Mouse (Mus musculus): ENCODE data around the gene Fstl4. TPM values are rescaled to one million over a fixed set of nuclear protein-coding genes. Genes with fewer than 3 reads are reported as not detected.

Fstl4 gene
- total RNA-seq, 1 experiment from 2014 or later, result 0.37 TPM

DNA sequence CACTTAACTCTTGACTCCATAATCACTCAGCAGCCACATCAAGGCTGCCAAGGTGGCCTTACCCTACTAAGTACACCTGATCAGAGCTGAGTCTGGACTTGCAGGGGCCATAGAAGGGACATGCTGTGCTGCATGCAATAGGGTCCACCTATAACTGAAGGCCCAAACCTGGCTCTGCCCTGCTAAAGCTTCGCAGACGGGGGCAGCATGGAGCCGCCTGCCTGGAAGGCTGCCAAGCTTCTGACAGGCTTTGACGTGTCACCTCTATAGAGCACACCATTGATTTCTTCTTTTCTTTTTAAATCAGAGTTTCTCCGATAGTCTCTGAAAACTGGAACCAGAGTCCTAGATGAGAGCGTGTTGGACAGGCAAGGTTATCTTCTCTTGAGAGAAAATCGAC, 146.4 kb downstream of the Fstl4 start:
- peak; percentile 24 for DNase-seq

DNA sequence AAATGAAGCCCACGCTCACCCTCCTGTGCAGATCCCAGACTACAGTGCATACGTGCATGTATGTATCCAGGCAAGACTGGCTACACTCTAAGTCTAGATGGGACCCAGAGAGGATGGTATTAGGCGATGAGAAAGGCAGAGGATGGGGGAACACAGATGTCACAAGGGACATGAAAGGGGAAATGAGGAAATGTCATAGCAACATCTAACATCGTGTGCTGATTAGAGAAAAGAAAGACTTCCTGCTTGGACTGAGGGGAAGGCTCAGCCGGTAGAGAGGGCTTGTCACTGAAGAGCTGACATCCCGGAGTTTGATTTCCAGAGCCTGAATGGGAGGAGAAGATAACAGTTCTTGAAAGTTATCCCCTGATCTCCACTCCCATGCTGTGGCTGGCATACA, 150.0 kb downstream of the Fstl4 start:
- no peak for DNase-seq

DNA sequence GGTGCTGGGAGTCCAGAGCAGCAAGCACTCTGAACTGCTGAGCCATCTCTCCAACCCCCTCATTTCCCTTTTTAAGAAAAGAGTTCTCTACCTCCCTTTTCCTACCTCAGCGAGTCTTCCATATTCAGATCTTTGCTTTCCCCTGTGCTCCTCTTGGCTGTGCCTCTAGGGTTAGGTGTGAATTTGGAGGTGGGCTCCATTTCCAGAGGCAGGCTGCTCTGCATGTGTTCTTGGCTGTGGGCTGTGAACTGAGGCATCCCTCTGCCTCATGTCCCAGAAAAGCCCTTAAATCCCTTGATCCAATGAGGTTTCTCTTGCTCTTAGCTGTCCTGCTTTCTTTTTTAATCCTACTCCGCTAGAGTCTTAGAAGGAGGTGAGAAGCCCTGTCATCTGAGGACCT, 151.2 kb downstream of the Fstl4 start:
- DNase-seq, result no peak

DNA sequence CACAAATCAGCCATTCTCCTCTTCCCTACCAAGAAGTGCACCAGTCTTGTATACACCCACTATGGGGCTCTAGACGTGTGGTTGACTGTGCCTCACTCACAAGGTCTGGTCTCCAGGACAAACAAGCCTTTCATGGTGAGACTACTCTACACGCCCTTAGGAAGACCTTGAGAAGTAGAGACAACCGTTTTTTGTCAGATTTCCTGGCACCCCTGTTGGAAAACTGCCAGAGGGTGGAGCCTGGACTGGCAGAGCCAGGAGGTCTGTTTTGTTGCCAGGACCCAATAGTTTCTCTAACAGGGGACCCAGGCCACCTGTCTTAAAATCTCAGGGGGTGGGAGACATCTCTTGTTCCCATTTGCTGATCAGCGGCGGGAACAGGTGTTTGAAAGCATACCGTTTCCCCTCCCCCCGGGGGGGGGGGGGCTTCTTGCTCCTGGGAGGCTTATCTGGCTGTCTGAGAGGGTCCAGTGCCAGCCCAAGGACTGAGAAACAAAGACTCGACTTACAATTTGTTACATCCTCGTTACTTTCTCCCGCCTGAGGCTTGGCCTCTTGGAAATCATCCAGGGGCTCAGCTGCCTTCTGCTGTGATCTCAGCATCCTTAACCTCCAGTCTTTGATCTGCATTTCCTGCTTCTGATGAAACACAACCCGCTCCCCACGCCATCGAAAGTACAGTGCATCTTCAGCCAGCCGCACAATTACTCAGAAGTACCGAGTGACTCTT, 155.0 kb downstream of the Fstl4 start:
- peak; percentile 85 for DNase-seq

DNA sequence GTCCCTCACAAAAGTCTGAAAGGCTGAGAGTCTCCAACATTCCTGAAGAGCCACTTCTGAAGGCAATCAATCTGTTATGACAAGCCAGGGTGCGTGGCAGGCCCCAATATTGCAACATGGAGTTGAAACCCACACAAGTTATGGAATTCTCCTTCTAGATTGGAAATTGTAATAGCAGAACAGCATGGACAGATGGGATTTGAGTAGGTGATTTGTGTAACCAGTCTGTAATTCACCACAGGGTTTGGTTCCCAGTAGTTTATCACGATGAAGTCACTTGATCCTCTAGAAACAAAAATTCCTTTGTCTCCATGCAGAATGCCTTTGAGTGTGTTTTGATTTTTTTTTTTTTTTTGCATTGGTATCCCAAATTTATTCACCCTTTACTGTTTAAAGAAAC, 159.8 kb downstream of the Fstl4 start:
- no peak for DNase-seq

DNA sequence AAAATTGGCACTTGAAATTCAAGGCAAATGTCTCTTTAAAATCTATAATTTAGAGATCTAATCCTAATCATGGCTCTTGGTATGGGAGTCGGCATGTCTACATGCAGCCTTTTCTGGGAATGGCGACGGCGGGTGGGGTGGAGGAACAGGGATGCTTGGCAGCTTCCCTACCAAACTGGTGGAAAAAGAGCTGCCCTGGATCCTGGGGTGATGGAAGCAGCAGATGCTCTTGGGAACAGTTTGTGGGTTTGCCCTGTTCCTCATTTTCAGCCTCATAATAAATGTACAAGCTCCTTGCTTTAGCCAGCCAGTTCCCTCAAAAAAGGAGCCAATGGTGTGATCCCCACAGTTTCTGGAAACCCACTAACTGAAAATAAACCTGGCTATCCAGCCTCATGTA, 163.9 kb downstream of the Fstl4 start:
- no peak for DNase-seq

GRCm38 (mm10) chr11:52939336-52940070, 175.1 kb downstream of the Fstl4 start:
- DNase-seq, result peak; percentile 23

- DNase-seq, result no peak
Measured at GRCm38 (mm10) chr11:52942967-52943366, 178.5 kb downstream of the Fstl4 start.

GRCm38 (mm10) chr11:52954995-52955394, 190.6 kb downstream of the Fstl4 start:
- DNase-seq, result no peak

DNA sequence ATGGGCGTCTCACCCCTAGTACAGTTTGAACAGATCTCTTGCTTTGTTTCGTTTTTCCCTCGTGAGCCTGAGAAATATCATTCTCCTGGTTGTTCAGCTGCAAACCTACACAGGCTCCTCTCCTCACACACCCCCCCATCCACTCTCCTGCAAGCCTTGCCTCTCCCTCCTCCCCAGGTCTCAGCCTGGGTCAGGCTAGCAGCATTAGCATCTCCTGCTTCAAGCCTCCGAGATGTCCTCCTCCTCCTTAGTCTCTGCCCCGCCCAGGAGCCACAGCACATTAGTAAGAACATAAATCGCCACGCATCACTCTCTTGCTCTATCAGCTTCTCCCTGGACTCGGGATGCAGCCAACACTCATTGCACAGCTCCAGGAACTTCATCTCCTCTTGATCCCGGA, 204.4 kb downstream of the Fstl4 start:
- DNase-seq, result no peak

- DNase-seq, result no peak
Measured at GRCm38 (mm10) chr11:52970396-52970795, 206.0 kb downstream of the Fstl4 start.

DNA sequence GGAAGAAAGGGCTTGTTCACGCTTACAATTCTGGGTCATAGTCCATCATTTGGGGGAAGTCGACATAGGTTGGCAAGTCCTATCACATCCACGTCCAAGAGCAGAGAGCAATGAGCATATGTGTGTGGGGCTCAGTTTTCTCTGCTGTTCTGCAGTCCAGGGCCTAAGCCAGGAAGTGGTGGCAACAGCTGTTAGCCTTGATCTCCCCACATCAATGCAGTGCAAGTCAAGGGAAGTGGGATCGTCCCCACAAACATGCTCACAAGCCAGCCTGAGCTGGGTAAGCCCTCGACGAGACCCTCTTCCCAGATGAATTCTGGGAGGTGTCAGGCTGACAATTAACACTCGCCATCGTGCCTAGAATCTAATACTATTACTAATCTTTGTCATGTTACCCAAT, 222.6 kb downstream of the Fstl4 start:
- DNase-seq, result no peak

DNA sequence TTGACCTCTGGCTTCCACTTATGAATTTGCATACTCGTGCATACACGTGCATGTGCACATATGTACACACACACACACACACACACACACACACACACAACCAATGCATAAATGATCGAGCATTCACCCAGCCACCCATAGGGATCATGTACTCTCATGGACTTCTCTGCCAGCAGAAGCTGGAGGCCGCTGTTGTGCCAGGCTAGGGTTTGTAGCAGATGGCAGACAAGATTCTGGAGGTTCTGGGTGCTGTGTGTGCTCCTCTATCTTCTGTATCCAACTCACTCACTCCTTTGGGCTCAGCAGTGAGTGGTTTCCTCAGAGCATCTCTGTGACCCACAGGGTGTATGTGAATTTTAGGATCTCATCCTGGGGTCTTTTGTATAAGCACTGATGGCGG, 230.3 kb downstream of the Fstl4 start:
- no peak for DNase-seq

DNA sequence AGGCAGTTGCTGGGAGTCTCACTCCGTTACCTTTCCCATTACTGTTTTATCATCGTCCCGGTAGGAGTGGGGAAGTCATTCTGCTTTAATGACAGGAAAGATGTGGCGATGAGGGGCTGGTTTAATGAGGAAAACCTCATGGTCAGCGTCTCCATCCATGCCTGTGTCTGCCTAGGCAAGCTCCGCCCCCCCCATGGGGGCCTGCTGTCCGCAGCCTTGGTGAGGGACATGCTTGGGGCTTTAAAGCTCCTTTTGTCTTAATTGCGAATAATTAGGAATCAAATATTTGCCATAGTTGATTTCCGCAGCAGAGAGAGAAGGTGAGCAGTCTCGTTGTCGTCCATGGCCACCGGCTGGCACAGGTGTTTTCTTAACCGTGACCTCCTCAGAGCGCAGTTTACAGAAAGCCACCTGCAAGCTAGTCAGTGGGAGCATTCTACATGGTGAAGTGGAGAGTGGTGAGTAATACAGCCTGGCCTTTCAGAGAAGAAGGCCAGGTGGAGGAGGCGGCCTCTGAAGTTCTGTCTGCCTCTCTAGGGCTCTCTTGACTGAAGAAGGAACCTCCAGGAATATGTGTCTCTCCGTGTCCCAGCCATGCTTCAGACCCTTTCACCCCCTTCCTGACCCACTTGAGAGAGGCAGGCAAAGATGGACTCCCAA, 232.1 kb downstream of the Fstl4 start:
- no peak for DNase-seq

DNA sequence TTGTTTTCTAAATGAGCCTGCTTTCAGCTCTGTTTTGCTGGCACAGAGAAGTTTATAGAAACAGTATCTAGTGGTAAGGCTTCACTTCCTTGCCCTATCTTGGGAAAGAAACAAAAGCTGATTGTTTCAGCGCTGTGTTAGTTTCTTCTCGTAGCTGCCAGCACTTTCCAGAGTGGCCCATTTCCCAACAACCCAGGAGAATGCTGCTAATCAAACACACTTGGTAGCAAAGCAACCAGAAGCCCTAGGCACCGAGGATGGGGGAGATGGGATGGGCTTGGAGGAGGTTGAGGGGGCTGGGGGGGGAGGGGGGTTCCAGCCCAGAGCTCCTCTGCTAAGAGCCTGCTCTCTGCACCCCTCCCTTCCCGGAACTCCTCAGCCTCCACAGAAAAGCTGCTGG, 233.0 kb downstream of the Fstl4 start:
- no peak for DNase-seq

GRCm38 (mm10) chr11:53000226-53000625, 235.8 kb downstream of the Fstl4 start:
- DNase-seq, result no peak

DNA sequence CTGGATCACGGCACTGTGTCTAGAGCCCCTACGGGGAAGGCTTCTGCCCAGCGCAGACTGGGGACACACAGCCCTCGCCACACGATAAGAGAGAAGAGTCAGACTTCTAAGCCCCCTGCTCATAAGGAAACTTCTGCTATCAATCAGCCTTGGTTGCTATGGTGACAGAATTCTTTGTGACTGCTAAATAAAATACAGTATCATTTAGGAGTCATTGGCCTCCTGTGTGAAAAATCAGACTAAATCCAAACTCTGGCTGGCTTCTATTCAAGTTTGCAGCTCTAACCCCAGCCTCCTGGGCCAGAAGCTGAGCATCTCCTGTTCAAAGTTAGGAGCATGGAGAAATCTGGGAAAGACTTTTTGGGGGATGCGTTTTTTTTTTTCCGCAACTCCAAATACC, 238.9 kb downstream of the Fstl4 start:
- DNase-seq, result no peak

DNA sequence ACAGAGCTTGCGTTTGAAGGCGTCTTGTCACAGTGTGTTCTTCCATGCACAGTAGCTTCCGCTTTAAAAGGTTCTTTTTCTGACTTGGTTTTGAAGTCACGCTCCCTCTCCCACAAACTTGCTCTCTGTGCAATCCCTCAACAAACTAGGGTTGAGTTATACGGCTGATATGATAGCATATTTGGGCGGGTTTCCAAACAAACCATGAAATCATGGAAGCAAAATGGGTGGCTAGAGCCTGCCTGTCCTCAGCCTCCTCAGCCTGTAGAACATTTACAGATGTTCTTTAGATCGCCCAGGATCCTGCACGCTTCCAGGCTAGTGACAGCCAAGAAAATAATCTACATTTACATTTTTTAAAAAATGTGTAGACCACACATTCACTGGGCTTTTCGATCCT, 239.4 kb downstream of the Fstl4 start:
- DNase-seq, result peak; percentile 11

GRCm38 (mm10) chr11:53009597-53009996, 245.2 kb downstream of the Fstl4 start:
- DNase-seq, result no peak

DNA sequence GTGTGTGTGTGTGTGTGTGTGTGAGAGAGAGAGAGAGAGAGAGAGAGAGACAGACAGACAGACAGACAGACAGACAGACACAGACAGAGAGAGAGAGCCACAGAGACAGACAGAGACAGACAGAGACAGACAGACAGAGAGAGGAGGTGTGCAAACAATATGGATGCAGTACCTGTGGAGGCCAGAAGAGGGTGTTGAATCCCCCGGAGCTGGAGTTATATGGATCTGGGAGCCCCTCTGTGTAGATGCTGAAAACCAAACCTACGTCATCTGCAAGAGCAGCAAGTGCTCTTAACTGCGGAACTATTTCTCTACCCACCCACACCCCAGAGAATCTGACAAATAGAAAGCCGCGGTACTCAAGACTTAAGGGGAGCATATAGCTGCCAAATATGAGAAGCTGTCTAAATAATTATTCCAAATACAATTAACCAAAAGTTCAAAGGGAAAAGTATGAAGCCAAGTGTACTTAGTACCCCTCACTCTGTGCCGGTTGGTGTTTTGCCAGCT, 247.6 kb downstream of the Fstl4 start:
- DNase-seq, result no peak

GRCm38 (mm10) chr11:53013906-53014305, 249.5 kb downstream of the Fstl4 start:
- no peak for DNase-seq

GRCm38 (mm10) chr11:53016358-53017021, 252.1 kb downstream of the Fstl4 start:
- no peak for DNase-seq

DNA sequence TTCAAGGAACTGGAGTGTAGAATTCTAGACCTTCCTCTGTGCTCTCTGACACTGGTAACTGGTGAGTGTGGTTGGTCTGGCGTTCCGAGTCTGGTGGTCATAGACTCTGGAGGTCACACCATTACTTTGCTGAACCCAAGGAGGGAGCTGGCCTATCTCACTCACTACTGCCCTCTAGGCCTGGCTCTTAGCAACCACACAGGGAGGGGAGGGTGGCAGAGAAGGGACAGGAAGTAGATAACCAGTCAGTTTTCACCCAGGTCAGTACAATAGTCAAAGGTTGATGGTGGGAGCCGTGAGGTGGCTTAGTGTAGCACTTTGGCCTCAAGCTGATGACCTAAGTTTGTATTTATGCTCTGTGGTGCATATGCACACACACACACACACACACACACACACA, 255.1 kb downstream of the Fstl4 start:
- DNase-seq, result peak; percentile 10
